Mouse (Mus musculus) CH12.LX (cell line): ENCODE measurements at regions not wholly inside any gene's neighbourhood (a gene's known extent, or its start where the extent isn't known, plus 50 kb on each side); places are given as distances from the start of the nearest gene placed in this dataset.

Source experiments
- DNase-seq: peaks from one replicate; pipeline ENCODE4 v3.0.0-alpha.2; 2013; ENCODE audit errors: extremely low read depth
- H3K27ac ChIP-seq: 2 replicates; pipeline ENCODE4 v1.5.1; 2012; ENCODE audit warnings: low read depth, mild to moderate bottlenecking, control low read depth, moderate library complexity; ENCODE audit not compliant: insufficient read depth
- H3K27me3 ChIP-seq: replicated peaks from 2 replicates; pipeline ENCODE3; 2012; ENCODE audit warnings: inconsistent platforms
- H3K36me3 ChIP-seq, 2 experiments: replicated peaks in 1 of 2; 2 replicates each; pipeline versions ENCODE3 to v1.6.1; 2012; ENCODE audit warnings: inconsistent platforms in 1 of 2, low read length in 1 of 2, mild to moderate bottlenecking in 1 of 2, mixed read lengths in 1 of 2, moderate library complexity in 1 of 2; ENCODE audit not compliant: control insufficient read depth in 1 of 2, insufficient read depth in 1 of 2
- H3K4me1 ChIP-seq, 2 experiments: 2 replicates each; pipeline ENCODE4 v1.6.1; 2012; ENCODE audit warnings: inconsistent platforms in 1 of 2, moderate library complexity in 1 of 2; ENCODE audit not compliant: insufficient read depth in 2 of 2, control insufficient read depth in 1 of 2
- H3K4me2 ChIP-seq: 2 replicates; pipeline ENCODE4 v1.6.1; 2012; ENCODE audit warnings: low read depth, mild to moderate bottlenecking, control low read depth; ENCODE audit not compliant: poor library complexity, insufficient read depth, severe bottlenecking
- H3K4me3 ChIP-seq, 3 experiments: fragments of 150-350 bp in 1 of 3; sonication (generic) in 1 of 3; replicated peaks in 1 of 3; 2 replicates each; pipeline versions ENCODE3 to v1.5.1; 2011 to 2012; ENCODE audit warnings: low read depth in 2 of 3, low read length in 2 of 3, mild to moderate bottlenecking in 2 of 3, moderate library complexity in 2 of 3, control low read depth in 1 of 3, improper control_type of control experiment in 1 of 3, inconsistent platforms in 1 of 3, mixed read lengths in 1 of 3; ENCODE audit not compliant: poor library complexity in 1 of 3
- H3K79me2 ChIP-seq: replicated peaks from 2 replicates; pipeline ENCODE4 v1.6.1; 2012; ENCODE audit warnings: mild to moderate bottlenecking, moderate library complexity; ENCODE audit not compliant: control insufficient read depth, poor library complexity, insufficient read depth, severe bottlenecking; ENCODE audit errors: extremely low read depth
- H3K9ac ChIP-seq: 2 replicates; pipeline ENCODE4 v1.6.1; 2012; ENCODE audit warnings: low read depth, mild to moderate bottlenecking, control low read depth, moderate library complexity; ENCODE audit not compliant: insufficient read depth
- H3K9me3 ChIP-seq: replicated peaks from 2 replicates; pipeline ENCODE3; 2012; ENCODE audit warnings: low read length, inconsistent platforms, mixed read lengths
- BHLHE40 ChIP-seq: IDR thresholded peaks from 2 replicates; pipeline ENCODE4 v1.6.1; 2011; ENCODE audit warnings: mild to moderate bottlenecking, low read depth, low read length, improper control_type of control experiment
- CHD1 ChIP-seq: IDR thresholded peaks from 2 replicates; pipeline ENCODE4 v1.6.1; 2012; ENCODE audit warnings: low read depth, low read length, improper control_type of control experiment, inconsistent platforms
- CHD2 ChIP-seq: IDR thresholded peaks from 2 replicates; pipeline ENCODE4 v1.6.1; 2011; ENCODE audit warnings: low read length, improper control_type of control experiment
- CTCF ChIP-seq, 2 experiments: IDR thresholded peaks in 1 of 2; conservative IDR thresholded peaks in 1 of 2; 2 replicates each; pipeline ENCODE4 v1.5.1; 2011 to 2012; ENCODE audit warnings: low read depth in 2 of 2, low read length in 2 of 2, improper control_type of control experiment in 1 of 2, inconsistent platforms in 1 of 2, mild to moderate bottlenecking in 1 of 2, moderate library complexity in 1 of 2
- ELF1 ChIP-seq: IDR thresholded peaks from 2 replicates; pipeline ENCODE4 v1.6.1; 2014; ENCODE audit warnings: low read depth, mild to moderate bottlenecking, inconsistent platforms, low read length, improper control_type of control experiment
- EP300 ChIP-seq: IDR thresholded peaks from 2 replicates; pipeline ENCODE4 v1.6.1; 2011; ENCODE audit warnings: low read length, improper control_type of control experiment
- ETS1 ChIP-seq: conservative IDR thresholded peaks from 2 replicates; pipeline ENCODE4 v1.6.1; 2012; ENCODE audit warnings: low read depth, mild to moderate bottlenecking, inconsistent platforms, low read length, improper control_type of control experiment, moderate library complexity
- HCFC1 ChIP-seq: IDR thresholded peaks from 2 replicates; pipeline ENCODE4 v1.6.1; 2012; ENCODE audit warnings: low read depth, mild to moderate bottlenecking, inconsistent platforms, low read length, improper control_type of control experiment
- IRF4 ChIP-seq: IDR thresholded peaks from 2 replicates; pipeline ENCODE4 v1.6.1; 2014; ENCODE audit warnings: low read depth, mild to moderate bottlenecking, inconsistent platforms, low read length, improper control_type of control experiment
- JUN ChIP-seq: IDR thresholded peaks from 2 replicates; pipeline ENCODE4 v1.6.1; 2011; ENCODE audit warnings: low read depth, mild to moderate bottlenecking, low read length, improper control_type of control experiment, moderate library complexity; ENCODE audit not compliant: insufficient read depth
- JUND ChIP-seq: conservative IDR thresholded peaks from 2 replicates; pipeline ENCODE4 v1.6.1; 2011; ENCODE audit warnings: low read depth, low read length, improper control_type of control experiment
- MAFK ChIP-seq: IDR thresholded peaks from 2 replicates; pipeline ENCODE4 v1.6.1; 2011; ENCODE audit warnings: low read length, improper control_type of control experiment; ENCODE audit not compliant: insufficient replicate concordance
- MAX ChIP-seq: IDR thresholded peaks from 2 replicates; pipeline ENCODE4 v1.6.1; 2011; ENCODE audit warnings: low read length, improper control_type of control experiment
- MAZ ChIP-seq: IDR thresholded peaks from 2 replicates; pipeline ENCODE4 v1.6.1; 2012; ENCODE audit warnings: low read depth, mild to moderate bottlenecking, inconsistent platforms, low read length, improper control_type of control experiment, moderate library complexity
- MEF2A ChIP-seq: IDR thresholded peaks from 2 replicates; pipeline ENCODE4 v1.6.1; 2014; ENCODE audit warnings: low read depth, mild to moderate bottlenecking, inconsistent platforms, low read length, improper control_type of control experiment, borderline replicate concordance
- MYC ChIP-seq: IDR thresholded peaks from 2 replicates; pipeline ENCODE4 v1.6.1; 2011; ENCODE audit warnings: low read depth, mild to moderate bottlenecking, improper control_type of control experiment, low read length
- NELFE ChIP-seq: IDR thresholded peaks from 2 replicates; pipeline ENCODE4 v1.6.1; 2011; ENCODE audit warnings: low read depth, low read length, improper control_type of control experiment
- NRF1 ChIP-seq: IDR thresholded peaks from 2 replicates; pipeline ENCODE4 v1.6.1; 2014; ENCODE audit warnings: low read depth, mild to moderate bottlenecking, inconsistent platforms, low read length, improper control_type of control experiment, moderate library complexity
- PAX5 ChIP-seq: IDR thresholded peaks from 2 replicates; pipeline ENCODE4 v1.6.1; 2012; ENCODE audit warnings: low read length, inconsistent platforms, mixed read lengths
- RAD21 ChIP-seq: IDR thresholded peaks from 2 replicates; pipeline ENCODE4 v1.6.1; 2011; ENCODE audit warnings: low read depth, mild to moderate bottlenecking, low read length, improper control_type of control experiment, moderate library complexity
- TBP ChIP-seq: conservative IDR thresholded peaks from 2 replicates; pipeline ENCODE4 v1.6.1; 2011; ENCODE audit warnings: low read depth, low read length, improper control_type of control experiment
- TCF12 ChIP-seq: IDR thresholded peaks from 2 replicates; pipeline ENCODE4 v1.6.1; 2014; ENCODE audit warnings: low read depth, mild to moderate bottlenecking, inconsistent platforms, low read length, improper control_type of control experiment
- UBTF ChIP-seq: IDR thresholded peaks from 2 replicates; pipeline ENCODE4 v1.6.1; 2012; ENCODE audit warnings: low read depth, mild to moderate bottlenecking, inconsistent platforms, low read length, improper control_type of control experiment, moderate library complexity
- USF1 ChIP-seq: IDR thresholded peaks from 2 replicates; pipeline ENCODE4 v1.6.1; 2014; ENCODE audit warnings: low read depth, mild to moderate bottlenecking, inconsistent platforms, low read length, improper control_type of control experiment
- ZC3H11A ChIP-seq: IDR thresholded peaks from 2 replicates; pipeline ENCODE4 v1.6.1; 2012; ENCODE audit warnings: low read depth, mild to moderate bottlenecking, inconsistent platforms, low read length, improper control_type of control experiment
- ZKSCAN1 ChIP-seq: IDR thresholded peaks from 2 replicates; pipeline ENCODE4 v1.6.1; 2012; ENCODE audit warnings: low read depth, inconsistent platforms, low read length, improper control_type of control experiment, borderline replicate concordance
- ZMIZ1 ChIP-seq: IDR thresholded peaks from 2 replicates; pipeline ENCODE4 v1.6.1; 2012; ENCODE audit warnings: low read depth, mild to moderate bottlenecking, inconsistent platforms, low read length, improper control_type of control experiment
- ZNF384 ChIP-seq: IDR thresholded peaks from 2 replicates; pipeline ENCODE4 v1.6.1; 2012; ENCODE audit warnings: low read depth, low read length, improper control_type of control experiment, inconsistent platforms
- dilution Hi-C: fragments of 300-500 bp; cut with MboI; formaldehyde crosslinking; loops from 2 replicates; pipeline ENCODE4 v1.14.3; 2020; ENCODE audit warnings: low sequenced_read_pairs; ENCODE audit not compliant: extremely low pct_unique_long_range_greater_than_20kb, extremely low pct_ligation_motif_present
- in situ Hi-C: fragments of 300-500 bp; cut with MboI; formaldehyde crosslinking; loops from 3 replicates; pipeline ENCODE4 v1.14.3; 2019; ENCODE audit warnings: low sequenced_read_pairs, low pct_ligation_motif_present, low pct_unique_long_range_greater_than_20kb, mixed read lengths

DNA sequence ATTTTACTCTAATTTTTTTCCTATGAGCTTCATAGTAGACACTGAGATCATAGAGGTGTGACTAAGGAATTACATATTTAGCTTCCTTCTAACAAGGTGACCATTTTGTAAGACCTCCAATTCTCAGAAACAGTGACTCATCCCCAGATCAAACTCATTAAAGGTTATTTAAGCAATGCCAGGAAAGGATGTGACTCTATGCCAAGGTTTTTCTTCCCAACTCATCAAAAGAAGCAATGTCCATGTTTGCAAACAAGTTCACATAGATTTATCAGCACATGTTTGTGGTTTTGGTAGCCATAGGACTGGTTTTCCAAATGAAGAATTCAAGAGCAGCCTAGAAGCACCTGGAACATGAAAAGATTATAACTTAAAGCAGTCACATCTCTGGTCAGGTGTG lies 792.6 kb upstream of the Mms22l start:
- H3K9me3 ChIP-seq, result no peaks in the 10 kb centered on the region
- H3K4me1 ChIP-seq, result no peaks in the 10 kb centered on the region
- H3K4me2 ChIP-seq, result no peak overlapping the region
- in situ Hi-C loops, result no loop called here
- H3K27me3 ChIP-seq, result no peaks in the 10 kb centered on the region
- H3K79me2 ChIP-seq, result no peaks in the 10 kb centered on the region
- no peak for DNase-seq
- H3K9ac ChIP-seq, result no peak overlapping the region
- dilution Hi-C loops, result no loop called here
- no peak for TF ChIP-seq MAZ
- TF ChIP-seq USF1, result no peak
- TF ChIP-seq CHD2, result no peak
- TF ChIP-seq HCFC1, result no peak
- TF ChIP-seq NRF1, result no peak
- no peak for TF ChIP-seq IRF4
- no peak for TF ChIP-seq MEF2A
- no peak for TF ChIP-seq ELF1
- TF ChIP-seq ZMIZ1, result no peak
- no peak for TF ChIP-seq ZNF384
- no peak for TF ChIP-seq ZC3H11A
- no peak for TF ChIP-seq TBP
- no peak for TF ChIP-seq CTCF (conservative IDR thresholded peaks at IDR 0.05 in 1 of 2, IDR thresholded peaks at IDR 0.05 in 1 of 2; ENCODE audit: low read depth in 2 of 2, low read length in 2 of 2)
- no peak for TF ChIP-seq BHLHE40
- no peak for TF ChIP-seq EP300
- TF ChIP-seq JUN, result no peak
- no peak for TF ChIP-seq UBTF
- no peak for TF ChIP-seq TCF12
- no peak overlapping the region for H3K4me3 ChIP-seq
- no peaks in the 10 kb centered on the region for H3K36me3 ChIP-seq
- H3K27ac ChIP-seq, result no peak overlapping the region

DNA sequence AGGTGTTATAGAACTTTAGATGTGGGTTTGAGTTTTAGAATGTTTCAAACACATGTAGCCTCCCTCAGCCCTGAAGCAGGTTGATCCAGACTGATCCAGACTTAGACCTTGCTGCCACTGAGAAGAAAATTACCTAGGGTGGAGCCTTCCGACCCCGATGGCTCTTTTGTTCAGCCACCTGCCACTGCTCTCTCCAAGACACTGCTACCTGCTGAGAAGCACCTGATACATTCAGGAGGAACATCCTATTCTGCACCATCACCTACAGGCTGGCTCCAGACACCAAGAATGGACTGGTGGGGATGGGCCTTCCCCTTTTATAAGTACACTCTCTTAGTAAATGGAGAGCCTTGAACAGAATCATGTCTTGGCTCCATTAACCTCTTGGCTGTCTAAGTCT lies 785.5 kb upstream of the Mms22l start:
- H3K4me3 ChIP-seq, result no peak overlapping the region
- TF ChIP-seq ZKSCAN1, result no peak
- no peak for TF ChIP-seq CHD1
- TF ChIP-seq IRF4, result no peak
- no peak for TF ChIP-seq ELF1
- TF ChIP-seq PAX5, result no peak
- TF ChIP-seq MYC, result no peak
- TF ChIP-seq BHLHE40, result no peak
- TF ChIP-seq TBP, result no peak
- no peak for TF ChIP-seq MAFK
- no peak for TF ChIP-seq CTCF (conservative IDR thresholded peaks at IDR 0.05 in 1 of 2, IDR thresholded peaks at IDR 0.05 in 1 of 2; ENCODE audit: low read depth in 2 of 2, low read length in 2 of 2)
- TF ChIP-seq JUND, result no peak
- TF ChIP-seq ETS1, result no peak
- no peak for TF ChIP-seq NELFE
- no peak for TF ChIP-seq EP300
- TF ChIP-seq RAD21, result no peak
- TF ChIP-seq CHD2, result no peak
- TF ChIP-seq USF1, result no peak
- no peak for TF ChIP-seq MAX
- no peak for TF ChIP-seq JUN
- TF ChIP-seq, all 38 proteins: peak for 0
- H3K79me2 ChIP-seq, result no peaks in the 10 kb centered on the region
- dilution Hi-C loops, result no loop called here
- no peak overlapping the region for H3K9ac ChIP-seq
- in situ Hi-C loops, result no loop called here
- no peaks in the 10 kb centered on the region for H3K36me3 ChIP-seq
- H3K27ac ChIP-seq, result no peak overlapping the region
- H3K9me3 ChIP-seq, result no peaks in the 10 kb centered on the region
- no peaks in the 10 kb centered on the region for H3K27me3 ChIP-seq
- H3K4me2 ChIP-seq, result no peak overlapping the region
- H3K4me1 ChIP-seq, result no peaks in the 10 kb centered on the region
- no peak for DNase-seq
